Mouse (Mus musculus): ENCODE measurements around the gene Il10ra.

Gene Il10ra

GRCm38 (mm10) chr9:45268597-45269325 lies at the start of gene Il10ra:
TSS of gene Il10ra (minus strand) at chr9:45269149.
- peak; percentile 42 for DNase-seq (ENCODE audit: low spot score)

DNA sequence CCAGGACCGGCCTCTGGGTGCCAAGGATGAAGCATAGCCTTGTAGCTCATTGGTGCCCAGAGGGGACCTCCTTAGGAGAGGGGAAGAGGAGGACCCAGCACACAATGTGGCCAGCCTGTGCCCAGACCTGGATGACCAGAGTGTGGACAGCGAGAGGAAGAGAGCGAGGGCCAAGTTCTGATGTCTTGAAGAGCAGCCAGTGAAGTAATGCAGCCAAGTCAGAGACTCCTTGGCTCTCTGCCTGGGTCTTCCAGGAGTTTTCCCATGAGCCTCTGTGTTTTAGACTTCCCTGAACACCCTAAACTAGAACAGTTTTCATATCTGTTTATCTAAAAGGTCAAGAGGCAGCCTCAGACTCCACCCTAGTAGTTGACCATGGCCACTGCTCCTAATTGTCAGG lies 48.7 kb upstream of the Il10ra start:
- DNase-seq (ENCODE audit: low spot score): peak; percentile 59

DNA sequence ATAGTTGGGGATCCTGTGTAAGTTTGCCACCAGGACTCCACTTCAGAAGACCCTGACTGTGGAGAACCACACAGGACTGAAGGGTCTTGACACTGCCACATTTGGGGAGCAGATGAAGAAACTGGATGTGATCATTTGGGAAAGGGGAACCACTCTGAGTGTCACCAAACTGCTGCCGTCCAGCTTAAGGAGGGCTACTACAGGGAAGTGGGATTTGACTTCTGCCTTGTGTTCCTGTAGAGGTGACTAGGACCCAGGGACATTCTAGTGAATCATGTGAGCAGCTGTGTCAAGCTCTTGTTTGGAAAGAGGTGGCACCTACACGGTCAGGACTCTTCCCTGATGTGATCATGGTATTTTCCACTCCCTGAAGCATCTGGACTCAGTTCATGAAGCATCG lies 45.0 kb upstream of the Il10ra start:
- DNase-seq (ENCODE audit: low spot score): no peak

DNA sequence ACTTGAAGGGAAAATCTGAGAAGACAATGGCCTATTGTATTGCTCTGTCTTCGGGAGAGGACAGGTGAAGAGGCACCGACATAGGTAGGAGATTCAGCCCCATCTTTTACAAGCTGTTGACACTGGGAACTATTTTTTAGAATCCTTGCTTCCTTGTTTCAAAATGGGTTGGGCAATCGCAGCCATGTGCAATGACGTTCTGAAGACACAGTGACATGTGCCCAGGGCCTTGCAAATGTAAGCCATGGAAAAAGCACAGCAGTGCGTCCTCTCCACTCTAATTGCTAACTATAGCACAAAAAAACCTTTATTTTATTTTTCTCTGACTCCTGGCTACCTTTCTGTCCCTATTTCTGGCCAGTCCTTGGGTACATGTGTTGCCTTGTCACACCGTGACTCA lies 42.9 kb upstream of the Il10ra start:
- DNase-seq (ENCODE audit: low spot score): no peak

GRCm38 (mm10) chr9:45308521-45308920 lies 39.6 kb upstream of the Il10ra start:
- no peak for DNase-seq (ENCODE audit: low spot score)

DNA sequence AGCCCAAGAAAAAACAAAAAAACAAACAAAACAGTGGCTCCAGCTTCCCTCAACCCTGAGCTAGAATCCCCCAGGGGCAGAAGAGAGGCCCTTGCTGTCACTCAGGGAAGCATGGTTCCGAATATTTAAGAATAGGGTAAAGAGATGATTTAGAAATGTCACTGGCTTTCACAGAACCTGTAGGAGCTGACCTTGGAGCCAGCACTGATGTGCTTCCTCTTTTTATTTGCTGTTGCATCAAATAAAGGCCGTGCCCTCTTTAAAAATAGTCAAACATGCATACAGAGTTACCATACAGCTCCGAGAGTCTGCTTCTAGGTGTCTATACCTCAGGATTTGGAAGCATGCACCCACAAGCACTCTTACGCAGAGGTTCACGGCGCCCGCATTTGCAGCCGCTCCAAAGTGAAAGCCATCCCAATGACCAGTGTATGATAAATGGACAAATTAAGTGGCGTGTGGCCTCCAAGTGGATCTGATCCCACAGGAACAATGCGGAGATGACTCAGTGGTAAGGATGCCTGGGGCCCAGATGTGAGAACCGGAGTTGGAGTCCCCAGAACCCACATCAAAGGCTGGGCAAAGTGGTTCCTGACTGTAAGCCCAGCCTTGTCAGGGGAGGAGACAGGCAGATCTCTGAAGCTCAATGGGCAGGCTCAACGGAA lies 37.9 kb upstream of the Il10ra start:
- no peak for DNase-seq (ENCODE audit: low spot score)

DNA sequence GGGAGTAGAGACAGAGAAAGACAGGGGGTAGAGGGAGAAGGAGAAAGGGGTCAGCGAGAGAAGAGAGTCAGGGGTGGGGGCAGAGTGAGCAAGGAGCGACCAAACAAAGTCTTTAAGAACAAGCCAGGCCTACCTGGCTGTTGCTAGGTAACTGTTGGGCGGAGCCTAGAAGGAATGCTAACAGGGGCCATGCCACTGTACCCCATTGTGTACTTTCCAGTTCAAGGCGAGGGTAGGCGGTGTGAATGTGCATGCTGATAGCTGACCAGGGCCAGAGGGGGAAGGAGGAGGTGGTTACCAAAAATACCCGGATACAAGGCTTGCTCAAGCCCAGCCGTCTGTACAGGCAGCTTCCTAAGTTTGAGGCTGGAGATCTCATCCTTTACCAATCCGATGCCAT lies 32.8 kb upstream of the Il10ra start:
- DNase-seq (ENCODE audit: low spot score): no peak

- peak; percentile 97 for DNase-seq (ENCODE audit: low spot score)
Measured at GRCm38 (mm10) chr9:45300422-45301104, 31.6 kb upstream of the Il10ra start.

DNA sequence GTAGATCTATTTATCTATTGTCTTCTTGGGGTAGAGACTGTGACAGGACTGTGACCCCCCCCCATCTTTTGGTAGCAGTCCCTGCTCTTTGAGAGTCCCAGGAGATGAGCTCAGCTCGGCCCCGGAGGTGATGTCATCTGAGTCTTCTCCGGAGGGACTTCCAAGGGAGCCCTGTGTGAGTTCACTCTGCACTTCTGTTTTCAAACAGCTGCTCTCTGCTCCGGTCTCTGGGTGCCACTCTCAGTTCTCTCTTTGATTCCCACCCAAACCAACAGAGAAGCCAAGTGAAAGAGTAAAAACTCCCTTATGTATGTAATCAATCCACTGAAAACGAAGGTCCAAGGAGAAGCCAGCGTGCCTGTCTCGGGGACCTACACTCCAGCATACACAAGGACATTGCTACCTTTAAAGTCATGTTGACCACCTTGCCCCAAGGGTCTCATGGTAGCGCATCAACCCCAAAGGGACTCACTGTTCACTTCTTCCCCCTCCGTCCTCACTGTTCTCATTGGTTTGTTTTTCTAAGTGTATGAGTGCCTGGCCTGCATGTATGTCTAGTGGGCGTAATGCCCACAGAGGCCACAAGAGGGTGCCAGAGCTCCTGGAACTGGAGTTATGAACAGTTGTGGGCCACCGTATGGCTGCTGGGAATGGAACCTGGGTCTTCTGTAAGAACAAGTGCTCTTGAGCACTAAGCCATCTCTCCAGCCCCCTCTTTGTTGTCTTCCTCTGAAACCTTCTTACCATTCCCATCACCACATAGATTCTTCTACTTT lies 30.5 kb upstream of the Il10ra start:
- peak; percentile 31 for DNase-seq (ENCODE audit: low spot score)

DNA sequence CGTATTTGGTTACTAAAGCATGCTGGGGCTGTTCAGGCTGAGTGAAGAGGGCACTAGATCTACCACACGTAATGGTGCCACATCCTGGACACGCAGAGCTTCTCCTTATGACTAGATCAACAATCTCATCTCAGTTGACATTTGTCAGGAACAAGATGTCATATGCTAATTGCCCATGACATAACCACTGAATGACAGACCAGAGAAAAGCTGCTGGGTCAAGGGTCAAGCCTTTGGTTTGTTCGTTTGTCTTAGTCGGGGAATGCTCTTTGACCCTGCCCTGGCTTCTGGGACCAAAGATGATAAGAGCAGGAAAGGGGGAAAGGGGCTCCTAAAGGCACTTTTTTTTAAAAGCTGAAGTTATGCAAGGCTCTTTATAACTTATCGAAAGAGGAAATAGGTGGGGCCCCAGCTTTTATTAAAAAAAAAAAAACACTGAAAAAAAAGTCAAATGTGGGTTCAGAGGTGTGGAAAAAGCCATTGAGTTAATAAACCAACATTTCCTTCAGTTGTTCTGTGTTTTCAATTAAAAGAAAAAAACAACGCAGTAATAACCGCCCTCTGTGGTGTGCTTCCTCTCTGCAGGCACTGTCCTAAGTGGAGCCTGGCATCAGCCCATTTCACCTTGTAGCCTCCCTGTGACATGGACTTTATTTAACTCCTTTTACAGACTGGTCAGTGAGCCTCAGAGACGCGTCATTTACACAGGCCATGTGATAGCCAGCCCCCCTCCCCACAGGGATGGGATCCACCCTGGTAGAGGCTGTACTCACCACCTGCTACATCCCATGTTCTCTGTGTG lies 25.5 kb upstream of the Il10ra start:
- DNase-seq (ENCODE audit: low spot score): no peak

- DNase-seq (ENCODE audit: low spot score): no peak
Measured at GRCm38 (mm10) chr9:45291481-45292168, 22.7 kb upstream of the Il10ra start.

GRCm38 (mm10) chr9:45282466-45282865 lies 13.5 kb upstream of the Il10ra start:
- no peak for DNase-seq (ENCODE audit: low spot score)

- DNase-seq (ENCODE audit: low spot score): no peak
Measured at GRCm38 (mm10) chr9:45280891-45281290, 11.9 kb upstream of the Il10ra start.

GRCm38 (mm10) chr9:45280059-45280458 lies 11.1 kb upstream of the Il10ra start:
- no peak for DNase-seq (ENCODE audit: low spot score)

GRCm38 (mm10) chr9:45274635-45275034 lies 5.7 kb upstream of the Il10ra start:
- DNase-seq (ENCODE audit: low spot score): no peak

- no peak for DNase-seq (ENCODE audit: low spot score)
Measured at GRCm38 (mm10) chr9:45274218-45274617, 5.3 kb upstream of the Il10ra start.

GRCm38 (mm10) chr9:45272213-45272612 lies 3.3 kb upstream of the Il10ra start:
- DNase-seq (ENCODE audit: low spot score): no peak

- DNase-seq (ENCODE audit: low spot score): no peak
Measured at GRCm38 (mm10) chr9:45268079-45268478, 870 bp downstream of the Il10ra start.

DNA sequence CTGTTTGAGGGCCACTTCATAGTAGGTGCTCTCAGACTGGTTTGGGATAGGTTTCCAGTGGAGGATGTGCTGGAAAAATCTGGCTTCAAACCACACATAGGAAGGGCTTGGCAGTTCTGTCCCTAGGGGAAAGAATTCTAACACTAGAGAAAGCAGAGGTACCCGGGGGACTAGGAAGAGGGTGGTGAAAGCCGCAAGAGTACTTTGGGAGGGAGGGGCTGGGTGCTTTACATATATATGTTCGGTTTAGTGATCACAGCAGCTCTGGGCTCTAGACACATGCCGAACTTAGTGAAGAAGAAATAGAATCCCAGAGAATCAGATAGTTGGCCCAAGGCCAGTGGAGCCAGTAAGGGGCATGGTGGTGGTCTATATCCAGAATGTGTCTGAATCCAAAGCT lies 1.9 kb downstream of the Il10ra start:
- DNase-seq (ENCODE audit: low spot score): no peak

GRCm38 (mm10) chr9:45261872-45262271 lies 7.1 kb downstream of the Il10ra start:
- no peak for DNase-seq (ENCODE audit: low spot score)

DNA sequence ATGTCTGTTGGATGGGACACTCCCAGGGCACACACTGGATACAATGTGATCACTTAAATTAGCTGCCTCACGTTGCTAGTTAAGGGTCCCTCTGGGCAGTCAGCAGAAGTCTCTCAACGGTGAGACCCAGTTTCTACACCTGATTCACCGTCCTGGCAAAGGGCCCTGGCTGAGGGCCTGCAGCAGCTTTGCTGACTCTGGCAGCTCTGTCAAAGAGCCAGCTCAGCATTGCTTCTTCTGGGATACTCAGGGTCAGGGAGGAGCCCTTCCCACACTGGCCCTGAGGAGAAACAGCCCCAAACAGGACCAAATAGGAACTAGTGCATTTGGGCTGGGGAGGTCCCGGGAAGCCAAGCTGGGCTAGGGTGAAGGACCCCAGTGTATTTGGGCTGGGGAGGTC lies 7.5 kb downstream of the Il10ra start:
- peak; percentile 32 for DNase-seq (ENCODE audit: low spot score)
